Mouse (Mus musculus): ENCODE measurements around the gene Ssr2.
A peak's percentile ranks its signal among the peaks of the same experiment; 100 is the strongest.

Ssr2 gene

GRCm38 (mm10) chr3:88541622-88542401 is 33.9 kb upstream of the Ssr2 start:
- no peak for DNase-seq (ENCODE audit: low spot score in 2 of 2)

- no peak for DNase-seq (ENCODE audit: low spot score in 2 of 2)
Observed at GRCm38 (mm10) chr3:88542486-88542885, 33.2 kb upstream of the Ssr2 start.

GRCm38 (mm10) chr3:88543174-88543573 is 32.5 kb upstream of the Ssr2 start:
- DNase-seq (ENCODE audit: low spot score in 2 of 2) = no peak

GRCm38 (mm10) chr3:88543651-88544410 is 31.8 kb upstream of the Ssr2 start:
- no peak for DNase-seq (ENCODE audit: low spot score in 2 of 2)

- no peak for DNase-seq (ENCODE audit: low spot score in 2 of 2)
Observed at GRCm38 (mm10) chr3:88544514-88544913, 31.2 kb upstream of the Ssr2 start.

- DNase-seq (ENCODE audit: low spot score in 2 of 2) = no peak
Observed at GRCm38 (mm10) chr3:88544955-88545591, 30.6 kb upstream of the Ssr2 start.

- DNase-seq (ENCODE audit: low spot score in 2 of 2) = no peak
Observed at GRCm38 (mm10) chr3:88546674-88547418, 28.8 kb upstream of the Ssr2 start.

- peak; percentile 70 to 78 for DNase-seq (ENCODE audit: low spot score in 2 of 2)
Observed at GRCm38 (mm10) chr3:88548180-88548917, 27.3 kb upstream of the Ssr2 start, which contains the start of gene Rab25. Rab25 (minus strand) TSS chr3:88548300.

GRCm38 (mm10) chr3:88551586-88551985 is 24.1 kb upstream of the Ssr2 start:
- no peak for DNase-seq (ENCODE audit: low spot score in 2 of 2)

GRCm38 (mm10) chr3:88552082-88552645 is 23.5 kb upstream of the Ssr2 start:
- no peak for DNase-seq (ENCODE audit: low spot score in 2 of 2)

- peak; percentile 97 to 98 for DNase-seq (ENCODE audit: low spot score in 2 of 2)
Observed at GRCm38 (mm10) chr3:88552676-88553524, 22.8 kb upstream of the Ssr2 start, which contains the start of gene Lamtor2. Lamtor2 (minus strand) TSS chr3:88553074.

GRCm38 (mm10) chr3:88553525-88553879 is 22.2 kb upstream of the Ssr2 start, which contains the start of gene Ubqln4:
Ubqln4 (plus strand) TSS chr3:88553758.
- peak; percentile 89 to 90 for DNase-seq (ENCODE audit: low spot score in 2 of 2)

- peak in 1 of 2 experiments; percentile 35 for DNase-seq (ENCODE audit: low spot score in 2 of 2)
Observed at GRCm38 (mm10) chr3:88553880-88554586, 21.6 kb upstream of the Ssr2 start.

GRCm38 (mm10) chr3:88555069-88555605 is 20.5 kb upstream of the Ssr2 start:
- no peak for DNase-seq (ENCODE audit: low spot score in 2 of 2)

GRCm38 (mm10) chr3:88555731-88556130 is 19.9 kb upstream of the Ssr2 start:
- no peak for DNase-seq (ENCODE audit: low spot score in 2 of 2)

GRCm38 (mm10) chr3:88556616-88557015 is 19.1 kb upstream of the Ssr2 start:
- DNase-seq (ENCODE audit: low spot score in 2 of 2) = no peak

- no peak for DNase-seq (ENCODE audit: low spot score in 2 of 2)
Observed at GRCm38 (mm10) chr3:88559596-88559995, 16.1 kb upstream of the Ssr2 start.

GRCm38 (mm10) chr3:88561989-88562388 is 13.7 kb upstream of the Ssr2 start:
- DNase-seq (ENCODE audit: low spot score in 2 of 2) = no peak

- DNase-seq (ENCODE audit: low spot score in 2 of 2) = no peak
Observed at GRCm38 (mm10) chr3:88563442-88563841, 12.2 kb upstream of the Ssr2 start.
